Mouse (Mus musculus): ENCODE results near the gene Spag7. TPM values are rescaled to one million over a fixed set of nuclear protein-coding genes. Genes with fewer than 3 reads are reported as not detected.

Spag7 gene
- total RNA-seq, 1 experiment: 74.5 TPM

DNA sequence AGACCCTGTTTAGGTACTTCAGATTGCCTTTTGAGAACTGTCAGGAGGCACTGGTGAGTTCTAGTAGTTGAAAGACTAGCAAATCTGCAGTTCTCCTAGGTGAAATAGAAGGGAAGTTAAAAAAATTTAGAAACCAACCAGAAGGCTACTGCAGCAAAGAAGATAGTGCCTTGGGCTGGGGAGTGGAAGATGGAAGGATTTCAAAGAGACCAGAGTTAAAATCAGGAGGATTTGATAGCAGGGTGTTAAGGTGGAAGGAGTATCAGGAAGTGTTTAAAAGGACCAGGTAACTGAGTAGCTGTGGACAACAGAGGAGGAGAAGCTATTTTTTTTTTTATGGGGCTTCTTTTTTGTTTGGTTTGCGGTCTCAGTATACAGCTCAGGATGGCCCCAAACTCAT is 31.5 kb downstream of the Spag7 start:
- H3K4me3 ChIP-seq (ENCODE audit: insufficient read depth in 1 of 2, low read depth in 1 of 2, low read length in 2 of 2, poor library complexity in 1 of 2, severe bottlenecking in 1 of 2): no peak overlapping the region
- H3K9me3 ChIP-seq (ENCODE audit: control insufficient read depth, insufficient read depth, low read depth, low read length): no peaks in the 10 kb centered on the region
- no peak overlapping the region for H3K9ac ChIP-seq (ENCODE audit: insufficient read depth, low read depth, low read length, poor library complexity, severe bottlenecking)
- H3K27ac ChIP-seq (ENCODE audit: insufficient read depth, low read depth, low read length, poor library complexity, severe bottlenecking): no peak overlapping the region
- no peaks in the 10 kb centered on the region for H3K4me1 ChIP-seq (ENCODE audit: control insufficient read depth in 2 of 2, insufficient read depth in 2 of 2, low read length in 2 of 2, poor library complexity in 1 of 2)
- in situ Hi-C loops (cut with MboI; ENCODE audit: low sequenced_read_pairs in 2 of 2, unreplicated experiment in 2 of 2): no loop called here
- no peak for TF ChIP-seq CHD2 (IDR thresholded peaks at IDR 0.05; ENCODE audit: low read depth, low read length)
- no peak for TF ChIP-seq ZC3H11A (IDR thresholded peaks at IDR 0.05; ENCODE audit: borderline replicate concordance, low read depth, low read length)
- no peak for TF ChIP-seq ZNF384 (IDR thresholded peaks at IDR 0.05; ENCODE audit: low read depth, low read length)
- no peak for TF ChIP-seq MAFK (IDR thresholded peaks at IDR 0.05; ENCODE audit: insufficient read depth, low read depth, low read length)
- TF ChIP-seq HCFC1 (IDR thresholded peaks at IDR 0.05; ENCODE audit: borderline replicate concordance, insufficient read depth, low read length): no peak
- no peaks in the 10 kb centered on the region for H3K36me3 ChIP-seq (ENCODE audit: control insufficient read depth, insufficient read depth, low read length, poor library complexity, severe bottlenecking)
- DNase-seq (ENCODE audit: low read depth, low spot score): no peak

DNA sequence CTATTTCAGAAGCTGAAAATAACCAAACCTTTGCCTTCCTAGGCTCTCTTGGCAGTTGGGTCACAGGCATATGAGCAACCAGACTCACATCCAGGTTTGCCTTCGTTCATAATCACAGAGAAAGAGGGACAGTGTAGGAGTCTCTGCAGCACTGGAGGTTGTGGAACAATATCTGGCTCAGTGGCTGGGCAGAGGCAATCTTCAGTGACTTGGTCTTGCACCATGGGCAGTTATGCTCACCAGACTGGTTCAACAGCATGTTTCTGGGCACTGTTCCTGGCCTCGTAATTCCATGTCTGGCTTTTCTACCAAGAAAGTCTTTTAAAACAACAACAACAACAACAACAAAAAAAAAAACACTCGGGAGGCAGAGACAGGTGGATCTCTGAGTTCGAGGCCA is 33.6 kb downstream of the Spag7 start:
- in situ Hi-C loops (cut with MboI; ENCODE audit: low sequenced_read_pairs in 2 of 2, unreplicated experiment in 2 of 2): no loop called here
- TF ChIP-seq HCFC1 (IDR thresholded peaks at IDR 0.05; ENCODE audit: borderline replicate concordance, insufficient read depth, low read length) (no peak), MAFK (IDR thresholded peaks at IDR 0.05; ENCODE audit: insufficient read depth, low read depth, low read length) (no peak), CHD2 (IDR thresholded peaks at IDR 0.05; ENCODE audit: low read depth, low read length) (no peak), ZNF384 (IDR thresholded peaks at IDR 0.05; ENCODE audit: low read depth, low read length) (no peak), ZC3H11A (IDR thresholded peaks at IDR 0.05; ENCODE audit: borderline replicate concordance, low read depth, low read length) (no peak)

DNA sequence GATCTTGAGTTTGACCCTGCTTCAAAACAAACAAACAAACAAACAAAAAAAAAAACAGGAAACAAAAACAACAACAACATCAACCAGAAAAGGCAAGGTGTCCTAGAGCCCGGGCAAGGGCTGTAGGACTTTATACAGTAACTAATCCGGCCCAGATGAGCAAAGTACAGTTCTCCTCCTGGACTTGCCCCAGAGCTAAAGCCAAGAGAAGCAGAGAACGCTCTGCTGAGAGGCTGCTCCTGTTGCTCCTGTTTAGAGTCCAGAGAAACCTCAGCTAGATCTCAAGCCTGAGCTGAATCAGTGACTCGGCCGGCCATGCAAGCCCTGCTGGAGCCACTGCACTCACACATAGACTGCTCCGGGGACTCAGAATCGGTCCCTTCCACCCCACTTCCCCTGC is 39.1 kb downstream of the Spag7 start:
- in situ Hi-C loops (cut with MboI; ENCODE audit: low sequenced_read_pairs in 2 of 2, unreplicated experiment in 2 of 2): no loop called here
- TF ChIP-seq ZC3H11A (IDR thresholded peaks at IDR 0.05; ENCODE audit: borderline replicate concordance, low read depth, low read length) (no peak), HCFC1 (IDR thresholded peaks at IDR 0.05; ENCODE audit: borderline replicate concordance, insufficient read depth, low read length) (no peak), ZNF384 (IDR thresholded peaks at IDR 0.05; ENCODE audit: low read depth, low read length) (no peak), CHD2 (IDR thresholded peaks at IDR 0.05; ENCODE audit: low read depth, low read length) (no peak), MAFK (IDR thresholded peaks at IDR 0.05; ENCODE audit: insufficient read depth, low read depth, low read length) (no peak)

More for the DNA sequence above, 33.6 kb downstream of the Spag7 start:
- no peak overlapping the region for H3K4me3 ChIP-seq (ENCODE audit: insufficient read depth in 1 of 2, low read depth in 1 of 2, low read length in 2 of 2, poor library complexity in 1 of 2, severe bottlenecking in 1 of 2)
- no peak overlapping the region for H3K27ac ChIP-seq (ENCODE audit: insufficient read depth, low read depth, low read length, poor library complexity, severe bottlenecking)
- H3K4me1 ChIP-seq (ENCODE audit: control insufficient read depth in 2 of 2, insufficient read depth in 2 of 2, low read length in 2 of 2, poor library complexity in 1 of 2): no peaks in the 10 kb centered on the region
- no peak for DNase-seq (ENCODE audit: low read depth, low spot score)
- H3K36me3 ChIP-seq (ENCODE audit: control insufficient read depth, insufficient read depth, low read length, poor library complexity, severe bottlenecking): no peaks in the 10 kb centered on the region
- H3K9me3 ChIP-seq (ENCODE audit: control insufficient read depth, insufficient read depth, low read depth, low read length): no peaks in the 10 kb centered on the region
- no peak overlapping the region for H3K9ac ChIP-seq (ENCODE audit: insufficient read depth, low read depth, low read length, poor library complexity, severe bottlenecking)

DNA sequence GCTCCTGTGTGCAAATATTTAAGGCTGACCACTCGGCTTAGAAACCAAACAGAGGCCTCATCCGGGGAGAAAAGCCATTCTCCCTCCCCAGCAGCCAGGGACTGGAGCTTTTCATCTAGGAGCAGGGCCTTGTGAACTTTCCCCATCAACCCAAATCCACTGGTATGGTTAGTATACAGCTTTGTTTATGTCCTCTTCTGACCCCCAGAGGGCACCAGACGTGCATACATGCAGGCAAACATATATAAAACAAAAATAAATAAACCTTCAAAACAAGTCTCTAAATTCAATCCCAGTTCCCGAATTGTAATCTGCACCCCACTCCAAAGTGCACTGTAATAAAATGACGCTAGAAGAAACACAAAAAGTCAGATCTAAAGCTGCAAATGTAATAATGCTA is 39.7 kb downstream of the Spag7 start:
- Histone ChIP-seq H3K27ac (ENCODE audit: insufficient read depth, low read depth, low read length, poor library complexity, severe bottlenecking) (no peak overlapping the region), H3K9me3 (ENCODE audit: control insufficient read depth, insufficient read depth, low read depth, low read length) (no peaks in the 10 kb centered on the region), H3K4me1 (ENCODE audit: control insufficient read depth in 2 of 2, insufficient read depth in 2 of 2, low read length in 2 of 2, poor library complexity in 1 of 2) (peaks cover 4 to 11% of the 10 kb centered on the region in 2 experiments; a peak in 1 of 4 replicates), H3K36me3 (ENCODE audit: control insufficient read depth, insufficient read depth, low read length, poor library complexity, severe bottlenecking) (no peaks in the 10 kb centered on the region), H3K4me3 (ENCODE audit: insufficient read depth in 1 of 2, low read depth in 1 of 2, low read length in 2 of 2, poor library complexity in 1 of 2, severe bottlenecking in 1 of 2) (no peak overlapping the region), H3K9ac (ENCODE audit: insufficient read depth, low read depth, low read length, poor library complexity, severe bottlenecking) (no peak overlapping the region)
- TF ChIP-seq ZC3H11A (IDR thresholded peaks at IDR 0.05; ENCODE audit: borderline replicate concordance, low read depth, low read length) (no peak), ZNF384 (IDR thresholded peaks at IDR 0.05; ENCODE audit: low read depth, low read length) (no peak), HCFC1 (IDR thresholded peaks at IDR 0.05; ENCODE audit: borderline replicate concordance, insufficient read depth, low read length) (no peak), MAFK (IDR thresholded peaks at IDR 0.05; ENCODE audit: insufficient read depth, low read depth, low read length) (no peak), CHD2 (IDR thresholded peaks at IDR 0.05; ENCODE audit: low read depth, low read length) (no peak)
- in situ Hi-C loops (cut with MboI; ENCODE audit: low sequenced_read_pairs in 2 of 2, unreplicated experiment in 2 of 2): loop anchor here in 1 of 2 experiments (10.0 kb wide), 1 partner anchor 125 kb away; no protein-coding TSS in a partner anchor
- DNase-seq (ENCODE audit: low read depth, low spot score): no peak

More for the DNA sequence above, 39.1 kb downstream of the Spag7 start:
- Histone ChIP-seq H3K27ac (ENCODE audit: insufficient read depth, low read depth, low read length, poor library complexity, severe bottlenecking) (no peak overlapping the region), H3K9me3 (ENCODE audit: control insufficient read depth, insufficient read depth, low read depth, low read length) (no peaks in the 10 kb centered on the region), H3K4me1 (ENCODE audit: control insufficient read depth in 2 of 2, insufficient read depth in 2 of 2, low read length in 2 of 2, poor library complexity in 1 of 2) (peaks cover 4 to 10% of the 10 kb centered on the region in 2 experiments; a peak in 1 of 4 replicates), H3K36me3 (ENCODE audit: control insufficient read depth, insufficient read depth, low read length, poor library complexity, severe bottlenecking) (no peaks in the 10 kb centered on the region), H3K4me3 (ENCODE audit: insufficient read depth in 1 of 2, low read depth in 1 of 2, low read length in 2 of 2, poor library complexity in 1 of 2, severe bottlenecking in 1 of 2) (no peak overlapping the region), H3K9ac (ENCODE audit: insufficient read depth, low read depth, low read length, poor library complexity, severe bottlenecking) (peak overlapping the region; percentile 43; the same call in 1 of the 2 replicates)
- DNase-seq (ENCODE audit: low read depth, low spot score): no peak
